Mouse (Mus musculus) heart, embryonic 11.5 days (tissue): ENCODE measurements around the gene 9330159F19Rik. TPM values are rescaled to one million over a fixed set of nuclear protein-coding genes. Genes with fewer than 3 reads are reported as not detected.

ENCODE experiments used
- ATAC-seq: fragments of 200-750 bp; cut with Nextera tagmentation; replicated peaks from 2 replicates; pipeline ENCODE4 v1.8.0; 2017; ENCODE audit warnings: moderate library complexity; ENCODE audit not compliant: insufficient number of reproducible peaks, low FRiP score, low TSS enrichment
- H3K27ac ChIP-seq: fragments of 300-500 bp; sonication (generic); 2 replicates; pipeline ENCODE4 v1.5.1; 2014; ENCODE audit warnings: mild to moderate bottlenecking, low read depth, low read length
- H3K27me3 ChIP-seq: fragments of 300-500 bp; sonication (generic); 2 replicates; pipeline ENCODE4 v1.6.1; 2014; ENCODE audit warnings: mild to moderate bottlenecking, low read length, mixed read lengths; ENCODE audit not compliant: control insufficient read depth, insufficient read depth
- H3K36me3 ChIP-seq: fragments of 300-500 bp; sonication (generic); 2 replicates; pipeline ENCODE4 v1.6.1; 2014; ENCODE audit warnings: mild to moderate bottlenecking, low read length, moderate library complexity, mixed read lengths; ENCODE audit not compliant: control insufficient read depth, insufficient read depth
- H3K4me1 ChIP-seq: fragments of 300-500 bp; sonication (generic); 2 replicates; pipeline ENCODE4 v1.6.1; 2014; ENCODE audit warnings: low read length; ENCODE audit not compliant: control insufficient read depth, insufficient read depth
- H3K4me2 ChIP-seq: fragments of 300-500 bp; sonication (generic); 2 replicates; pipeline ENCODE4 v1.6.1; 2014; ENCODE audit warnings: mild to moderate bottlenecking, moderate library complexity
- H3K4me3 ChIP-seq: fragments of 300-500 bp; sonication (generic); 2 replicates; pipeline ENCODE4 v1.5.1; 2014; ENCODE audit warnings: low read depth, low read length
- H3K9ac ChIP-seq: fragments of 300-500 bp; sonication (generic); 2 replicates; pipeline ENCODE4 v1.6.1; 2014; ENCODE audit warnings: mild to moderate bottlenecking, low read depth, low read length, moderate library complexity
- H3K9me3 ChIP-seq: fragments of 300-500 bp; sonication (generic); replicated peaks from 2 replicates; pipeline ENCODE4 v1.6.1; 2016; ENCODE audit warnings: low read length; ENCODE audit not compliant: control insufficient read depth
- WGBS: fragments of 180-500 bp; shearing (Covaris S2); extraction: QIAGEN DNeasy Blood & Tissue Kit; methylation state at CpG from one replicate; pipeline ENCODE4 v1.1.7; 2014; ENCODE audit not compliant: insufficient replicate concordance; 5-methylcytosine and 5-hydroxymethylcytosine counted together
- polyA plus RNA-seq: library from polyadenylated mRNA; unstranded; fragments of >200 nt; fragmentation: Nextera tagmentation; extraction: Ambion mirVana; gene quantifications from 2 replicates; pipeline ENCODE4 v1.2.1, GENCODE M21; 2014

The 9330159F19Rik gene
- polyA plus RNA-seq, 1 experiment from 2014 or later, result 0.34 TPM

GRCm38 (mm10) chr10:29225329-29225728, 13.9 kb downstream of the 9330159F19Rik start:
- no peak for ATAC-seq
- H3K27ac ChIP-seq, result no peak overlapping the region
- H3K4me3 ChIP-seq, result no peak overlapping the region
- no peaks in the 10 kb centered on the region for H3K9me3 ChIP-seq
- 84% methylated on average over 4 of the region's 4 CpGs for WGBS
- no peaks in the 10 kb centered on the region for H3K4me1 ChIP-seq
- no peak overlapping the region for H3K9ac ChIP-seq
- no peak overlapping the region for H3K4me2 ChIP-seq
- H3K36me3 ChIP-seq, result no peaks in the 10 kb centered on the region
- H3K27me3 ChIP-seq, result no peaks in the 10 kb centered on the region

DNA sequence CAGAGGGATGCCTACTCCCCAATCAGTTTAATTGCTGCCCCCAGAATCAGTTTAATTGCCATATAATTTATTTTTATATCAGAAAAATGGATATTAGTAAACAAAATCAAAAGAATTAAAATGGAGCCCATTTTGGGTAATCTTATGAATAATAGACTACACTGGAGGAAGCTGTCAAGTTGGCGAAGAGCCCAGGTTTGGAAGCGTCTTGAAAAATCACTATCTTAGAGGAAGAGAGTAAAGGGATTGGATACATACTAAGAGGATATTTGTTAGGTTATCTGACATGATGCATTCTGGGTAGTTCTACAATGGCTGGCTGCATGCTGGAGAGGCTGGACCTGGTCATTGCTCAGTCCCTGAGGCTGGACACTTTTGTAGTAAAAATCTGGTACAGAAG, 19.8 kb downstream of the 9330159F19Rik start:
- WGBS, result 80% methylated on average over 2 of the region's 2 CpGs
- no peaks in the 10 kb centered on the region for H3K36me3 ChIP-seq
- H3K4me1 ChIP-seq, result no peaks in the 10 kb centered on the region
- no peak overlapping the region for H3K9ac ChIP-seq
- H3K27ac ChIP-seq, result no peak overlapping the region
- H3K27me3 ChIP-seq, result no peaks in the 10 kb centered on the region
- no peaks in the 10 kb centered on the region for H3K9me3 ChIP-seq
- ATAC-seq, result no peak
- no peak overlapping the region for H3K4me2 ChIP-seq
- H3K4me3 ChIP-seq, result no peak overlapping the region

Other genes starting within 250 kb of the 9330159F19Rik start
- not detected in 2 replicates for gene 2310057J18Rik, start 225.3 kb upstream of the 9330159F19Rik start, polyA plus RNA-seq
- 0.73 and 1.3 TPM in 2 replicates for gene Soga3, start 67.8 kb upstream of the 9330159F19Rik start, polyA plus RNA-seq
- not detected in 2 replicates for gene Gm49353, start 12.7 kb upstream of the 9330159F19Rik start, polyA plus RNA-seq
- gene Echdc1, start 101.6 kb downstream of the 9330159F19Rik start, polyA plus RNA-seq, result 27.9 and 29.2 TPM in 2 replicates
- 25.4 and 44.8 TPM in 2 replicates for gene Rnf146, start 150.8 kb downstream of the 9330159F19Rik start, polyA plus RNA-seq